Mouse (Mus musculus) liver, embryonic 15.5 days (tissue): ENCODE data around the gene Vti1a. TPM values are rescaled to one million over a fixed set of nuclear protein-coding genes. Genes with fewer than 3 reads are reported as not detected.

Source experiments
- ATAC-seq: fragments of 200-750 bp; cut with Nextera tagmentation; 2 replicates; pipeline ENCODE4 v1.8.0; 2017; ENCODE audit warnings: moderate number of reproducible peaks, mild to moderate bottlenecking, moderate library complexity; ENCODE audit not compliant: insufficient read depth
- H3K27ac ChIP-seq: fragments of 300-500 bp; sonication (generic); replicated peaks from 2 replicates; pipeline ENCODE4 v1.5.1; 2015; ENCODE audit warnings: mild to moderate bottlenecking, inconsistent platforms
- H3K27me3 ChIP-seq: fragments of 300-500 bp; sonication (generic); 2 replicates; pipeline ENCODE4 v1.6.1; 2015; ENCODE audit warnings: mild to moderate bottlenecking, inconsistent platforms
- H3K36me3 ChIP-seq: fragments of 300-500 bp; sonication (generic); replicated peaks from 2 replicates; pipeline ENCODE4 v1.6.1; 2015; ENCODE audit warnings: moderate library complexity, mild to moderate bottlenecking, inconsistent platforms
- H3K4me1 ChIP-seq: fragments of 300-500 bp; sonication (generic); replicated peaks from 2 replicates; pipeline ENCODE4 v1.6.1; 2015; ENCODE audit warnings: inconsistent platforms
- H3K4me2 ChIP-seq: fragments of 300-500 bp; sonication (generic); 2 replicates; pipeline ENCODE4 v1.6.1; 2015; ENCODE audit warnings: moderate library complexity, mild to moderate bottlenecking, inconsistent platforms
- H3K4me3 ChIP-seq: fragments of 300-500 bp; sonication (generic); replicated peaks from 2 replicates; pipeline ENCODE4 v1.5.1; 2015; ENCODE audit warnings: mild to moderate bottlenecking, inconsistent platforms
- H3K9ac ChIP-seq: fragments of 300-500 bp; sonication (generic); 2 replicates; pipeline ENCODE4 v1.6.1; 2015; ENCODE audit warnings: moderate library complexity, mild to moderate bottlenecking, inconsistent platforms
- H3K9me3 ChIP-seq: fragments of 300-500 bp; sonication (generic); replicated peaks from 2 replicates; pipeline ENCODE4 v1.6.1; 2016; ENCODE audit warnings: inconsistent platforms
- WGBS: fragments of 180-500 bp; shearing (Covaris S2); methylation state at CpG from one replicate; pipeline ENCODE4 v1.1.7; 2015; ENCODE audit warnings: mixed read lengths; ENCODE audit not compliant: insufficient replicate concordance; 5-methylcytosine and 5-hydroxymethylcytosine counted together
- polyA plus RNA-seq: library from polyadenylated mRNA; unstranded; fragments of >200 nt; fragmentation: Nextera tagmentation; extraction: Ambion mirVana; gene quantifications from 2 replicates; pipeline ENCODE4 v1.2.1, GENCODE M21; 2015

Gene Vti1a
- polyA plus RNA-seq, 1 experiment from 2014 or later: 13.7 TPM

- no peak overlapping the region for H3K9ac ChIP-seq
- H3K36me3 ChIP-seq: no peaks in the 10 kb centered on the region
- no peaks in the 10 kb centered on the region for H3K27me3 ChIP-seq
- peak overlapping the region; percentile 33; the same call in 1 of the 2 replicates for H3K4me2 ChIP-seq
- no peak overlapping the region for H3K4me3 ChIP-seq
- H3K9me3 ChIP-seq: no peaks in the 10 kb centered on the region
- WGBS: 61% methylated on average over 6 of the region's 6 CpGs
- H3K27ac ChIP-seq: peak overlapping the region; percentile 55; the same call in 1 of the 2 replicates
- no peaks in the 10 kb centered on the region; the same call in 1 of the 2 replicates for H3K4me1 ChIP-seq
- ATAC-seq: peak; percentile 66
These were observed 168.5 kb downstream of the Vti1a start for GRCm38 (mm10) chr19:55484559-55484958.

- Histone ChIP-seq H3K36me3 (no peaks in the 10 kb centered on the region), H3K27ac (no peak overlapping the region), H3K27me3 (no peaks in the 10 kb centered on the region), H3K9ac (no peak overlapping the region), H3K9me3 (no peaks in the 10 kb centered on the region), H3K4me3 (no peak overlapping the region), H3K4me1 (peaks cover 8% of the 10 kb centered on the region), H3K4me2 (no peak overlapping the region)
- no peak for ATAC-seq
- 46% methylated on average over 4 of the region's 4 CpGs for WGBS
These were observed 170.4 kb downstream of the Vti1a start for GRCm38 (mm10) chr19:55486473-55486872.

- Histone ChIP-seq H3K9me3 (no peaks in the 10 kb centered on the region), H3K4me1 (peaks cover 15% of the 10 kb centered on the region), H3K4me2 (no peak overlapping the region), H3K27me3 (no peaks in the 10 kb centered on the region), H3K9ac (no peak overlapping the region), H3K27ac (peak overlapping the region; percentile 29; the same call in 1 of the 2 replicates), H3K4me3 (no peak overlapping the region), H3K36me3 (no peaks in the 10 kb centered on the region)
- ATAC-seq: no peak
- 60% methylated on average over 15 of the region's 15 CpGs for WGBS
These were observed 175.3 kb downstream of the Vti1a start for GRCm38 (mm10) chr19:55491126-55492076.

- H3K4me3 ChIP-seq: no peak overlapping the region
- H3K9me3 ChIP-seq: no peaks in the 10 kb centered on the region
- H3K27ac ChIP-seq: no peak overlapping the region
- no peaks in the 10 kb centered on the region for H3K27me3 ChIP-seq
- ATAC-seq: no peak
- WGBS: 27% methylated on average over 9 of the region's 9 CpGs
- no peak overlapping the region for H3K4me2 ChIP-seq
- H3K36me3 ChIP-seq: 0 out of 2 replicates have a peak, but pooled peaks cover 2% of the 10 kb centered on the region
- H3K4me1 ChIP-seq: peaks cover 10% of the 10 kb centered on the region; the same call in 1 of the 2 replicates
- H3K9ac ChIP-seq: no peak overlapping the region
These were observed 180.2 kb downstream of the Vti1a start for GRCm38 (mm10) chr19:55496333-55496732.

- Histone ChIP-seq H3K4me1 (peaks cover 5% of the 10 kb centered on the region), H3K27ac (0 out of 2 replicates have a peak overlapping the region, but pooled peaks have one; percentile 29), H3K4me3 (no peak overlapping the region), H3K9ac (no peak overlapping the region), H3K27me3 (no peaks in the 10 kb centered on the region), H3K4me2 (peak overlapping the region; percentile 41), H3K9me3 (no peaks in the 10 kb centered on the region), H3K36me3 (0 out of 2 replicates have a peak, but pooled peaks cover 2% of the 10 kb centered on the region)
- no peak for ATAC-seq
- 78% methylated on average over 18 of the region's 18 CpGs for WGBS
These were observed 183.2 kb downstream of the Vti1a start for GRCm38 (mm10) chr19:55499179-55499863.

GRCm38 (mm10) chr19:55501985-55502384 lies 185.9 kb downstream of the Vti1a start:
- Histone ChIP-seq H3K36me3 (0 out of 2 replicates have a peak, but pooled peaks cover 2% of the 10 kb centered on the region), H3K9me3 (no peaks in the 10 kb centered on the region), H3K4me3 (no peak overlapping the region), H3K27me3 (no peaks in the 10 kb centered on the region), H3K4me1 (peaks cover 5% of the 10 kb centered on the region), H3K4me2 (no peak overlapping the region), H3K9ac (no peak overlapping the region), H3K27ac (no peak overlapping the region)
- 58% methylated on average over 4 of the region's 4 CpGs for WGBS
- ATAC-seq: no peak

GRCm38 (mm10) chr19:55503771-55504170 lies 187.7 kb downstream of the Vti1a start:
- Histone ChIP-seq H3K36me3 (0 out of 2 replicates have a peak, but pooled peaks cover 2% of the 10 kb centered on the region), H3K4me2 (no peak overlapping the region), H3K4me3 (no peak overlapping the region), H3K4me1 (peaks cover 5% of the 10 kb centered on the region), H3K27me3 (no peaks in the 10 kb centered on the region), H3K9ac (no peak overlapping the region), H3K9me3 (no peaks in the 10 kb centered on the region), H3K27ac (no peak overlapping the region)
- 72% methylated on average over 4 of the region's 4 CpGs for WGBS
- ATAC-seq: no peak

GRCm38 (mm10) chr19:55507748-55508147 lies 191.7 kb downstream of the Vti1a start:
- no peak for ATAC-seq
- H3K27ac ChIP-seq: no peak overlapping the region
- WGBS: 74% methylated on average over 16 of the region's 16 CpGs

GRCm38 (mm10) chr19:55508239-55508638 lies 192.1 kb downstream of the Vti1a start:
- 86% methylated on average over 4 of the region's 4 CpGs for WGBS
- Histone ChIP-seq H3K36me3 (no peaks in the 10 kb centered on the region), H3K4me3 (no peak overlapping the region), H3K27ac (no peak overlapping the region), H3K9me3 (no peaks in the 10 kb centered on the region), H3K4me2 (no peak overlapping the region), H3K27me3 (no peaks in the 10 kb centered on the region), H3K9ac (no peak overlapping the region), H3K4me1 (peaks cover 3% of the 10 kb centered on the region; the same call in 1 of the 2 replicates)
- no peak for ATAC-seq

More at GRCm38 (mm10) chr19:55507748-55508147, 191.7 kb downstream of the Vti1a start:
- Histone ChIP-seq H3K36me3 (no peaks in the 10 kb centered on the region), H3K27me3 (no peaks in the 10 kb centered on the region), H3K4me1 (peaks cover 3% of the 10 kb centered on the region; the same call in 1 of the 2 replicates), H3K9ac (no peak overlapping the region), H3K9me3 (no peaks in the 10 kb centered on the region), H3K4me3 (no peak overlapping the region), H3K4me2 (no peak overlapping the region)

- Histone ChIP-seq H3K27ac (no peak overlapping the region), H3K27me3 (no peaks in the 10 kb centered on the region), H3K9ac (no peak overlapping the region), H3K4me1 (no peaks in the 10 kb centered on the region), H3K4me3 (no peak overlapping the region), H3K36me3 (no peaks in the 10 kb centered on the region), H3K4me2 (no peak overlapping the region), H3K9me3 (no peaks in the 10 kb centered on the region)
- no peak for ATAC-seq
- WGBS: 83% methylated on average over 5 of the region's 5 CpGs
These were observed 192.9 kb downstream of the Vti1a start for GRCm38 (mm10) chr19:55508965-55509364.

GRCm38 (mm10) chr19:55509618-55510017 lies 193.5 kb downstream of the Vti1a start:
- Histone ChIP-seq H3K9me3 (no peaks in the 10 kb centered on the region), H3K36me3 (no peaks in the 10 kb centered on the region), H3K27ac (no peak overlapping the region), H3K4me3 (no peak overlapping the region), H3K4me2 (no peak overlapping the region), H3K4me1 (no peaks in the 10 kb centered on the region), H3K9ac (no peak overlapping the region), H3K27me3 (no peaks in the 10 kb centered on the region)
- WGBS: 87% methylated on average over 8 of the region's 8 CpGs
- ATAC-seq: no peak
